Mouse (Mus musculus) hindbrain, embryonic 14.5 days (tissue): ENCODE measurements around the gene Syt15. TPM values are rescaled to one million over a fixed set of nuclear protein-coding genes. Genes with fewer than 3 reads are reported as not detected.

ENCODE experiments used
- ATAC-seq: fragments of 200-750 bp; cut with Nextera tagmentation; 2 replicates; pipeline ENCODE4 v1.8.0; 2017; ENCODE audit warnings: moderate number of reproducible peaks, mild to moderate bottlenecking, moderate TSS enrichment, moderate library complexity; ENCODE audit not compliant: low FRiP score
- DNase-seq: peaks from one replicate; pipeline ENCODE4 v3.0.0-alpha.2; 2015; ENCODE audit warnings: low spot score
- H3K27ac ChIP-seq: fragments of 300-500 bp; sonication (generic); 2 replicates; pipeline ENCODE4 v1.5.1; 2014; ENCODE audit warnings: mild to moderate bottlenecking, moderate library complexity
- H3K27me3 ChIP-seq: fragments of 300-500 bp; sonication (generic); 2 replicates; pipeline ENCODE4 v1.6.1; 2014; ENCODE audit warnings: mild to moderate bottlenecking, low read length, mixed read lengths; ENCODE audit not compliant: control insufficient read depth, insufficient read depth
- H3K36me3 ChIP-seq: fragments of 300-500 bp; sonication (generic); replicated peaks from 2 replicates; pipeline ENCODE4 v1.6.1; 2014; ENCODE audit not compliant: control insufficient read depth, insufficient read depth
- H3K4me1 ChIP-seq: fragments of 300-500 bp; sonication (generic); replicated peaks from 2 replicates; pipeline ENCODE4 v1.6.1; 2014; ENCODE audit warnings: antibody characterized with exemption, low read length, mixed read lengths; ENCODE audit not compliant: control insufficient read depth, insufficient read depth
- H3K4me2 ChIP-seq: fragments of 300-500 bp; sonication (generic); replicated peaks from 2 replicates; pipeline ENCODE4 v1.6.1; 2014; ENCODE audit warnings: mild to moderate bottlenecking, moderate library complexity
- H3K4me3 ChIP-seq: fragments of 300-500 bp; sonication (generic); replicated peaks from 2 replicates; pipeline ENCODE4 v1.5.1; 2014; ENCODE audit warnings: mild to moderate bottlenecking, low read length
- H3K9ac ChIP-seq: fragments of 300-500 bp; sonication (generic); 2 replicates; pipeline ENCODE4 v1.6.1; 2014
- H3K9me3 ChIP-seq: fragments of 300-500 bp; sonication (generic); 2 replicates; pipeline ENCODE4 v1.6.1; 2016; ENCODE audit warnings: low read length; ENCODE audit not compliant: control insufficient read depth
- WGBS: fragments of 180-500 bp; shearing (Covaris S2); extraction: QIAGEN DNeasy Blood & Tissue Kit; methylation state at CpG from one replicate; pipeline ENCODE4 v1.1.7; 2014; 5-methylcytosine and 5-hydroxymethylcytosine counted together
- polyA plus RNA-seq: library from polyadenylated mRNA; unstranded; fragments of >200 nt; fragmentation: Nextera tagmentation; extraction: Ambion mirVana; gene quantifications from 2 replicates; pipeline ENCODE4 v1.2.1, GENCODE M21; 2014

The Syt15 gene
- polyA plus RNA-seq, 1 experiment from 2014 or later = 0.79 TPM

DNA sequence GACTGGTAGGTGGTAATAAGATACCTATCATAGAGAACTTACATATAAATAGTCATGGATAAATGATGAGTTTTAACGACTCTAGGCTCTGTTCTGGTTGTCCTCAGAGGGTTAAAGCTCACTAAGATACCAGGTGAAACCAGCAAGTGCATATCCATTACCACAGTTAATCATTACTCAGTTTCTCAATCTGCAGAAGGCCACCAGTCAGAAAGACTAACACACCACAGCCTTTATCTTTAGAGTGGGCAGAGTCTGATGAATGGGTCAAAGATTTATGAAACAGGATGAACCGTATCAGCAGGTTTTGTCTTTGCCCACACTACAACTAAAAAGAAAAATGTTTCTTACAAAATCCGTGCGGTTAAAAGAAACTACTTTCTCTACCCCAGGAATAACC lies 55.8 kb downstream of the Syt15 start:
- no peak overlapping the region for H3K4me2 ChIP-seq
- H3K27ac ChIP-seq = no peak overlapping the region
- no peaks in the 10 kb centered on the region for H3K9me3 ChIP-seq
- H3K4me1 ChIP-seq = no peaks in the 10 kb centered on the region
- no peaks in the 10 kb centered on the region for H3K36me3 ChIP-seq
- ATAC-seq = no peak
- H3K27me3 ChIP-seq = no peaks in the 10 kb centered on the region
- no peak for DNase-seq
- WGBS = 92% methylated on average over 4 of the region's 4 CpGs
- H3K9ac ChIP-seq = no peak overlapping the region
- no peak overlapping the region for H3K4me3 ChIP-seq

DNA sequence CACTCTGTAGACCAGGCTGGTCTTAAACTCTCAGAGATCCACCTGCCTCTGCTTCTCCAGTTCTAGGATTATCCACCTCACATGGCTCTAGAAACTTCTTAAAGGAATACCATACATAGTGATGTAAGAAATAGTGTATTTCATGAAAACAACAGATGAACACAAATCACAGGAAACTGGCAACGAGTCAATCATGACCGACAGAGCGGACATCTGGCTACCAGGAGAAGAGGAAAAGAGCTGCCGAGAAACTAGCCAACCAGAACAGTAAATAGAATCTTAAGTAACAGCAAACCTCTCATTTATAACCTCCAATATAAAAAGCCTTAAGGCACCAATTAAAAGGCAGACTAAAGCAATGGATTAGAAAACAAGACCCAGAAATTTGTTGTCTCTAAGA lies 60.3 kb downstream of the Syt15 start:
- H3K9ac ChIP-seq = no peak overlapping the region
- no peak overlapping the region for H3K4me2 ChIP-seq
- DNase-seq (no peak), ATAC-seq (no peak)
- no peaks in the 10 kb centered on the region for H3K27me3 ChIP-seq
- no peaks in the 10 kb centered on the region for H3K4me1 ChIP-seq
- H3K9me3 ChIP-seq = no peaks in the 10 kb centered on the region
- WGBS = 83% methylated on average over 4 of the region's 4 CpGs
- no peak overlapping the region for H3K4me3 ChIP-seq
- no peak overlapping the region for H3K27ac ChIP-seq
- H3K36me3 ChIP-seq = no peaks in the 10 kb centered on the region

Other genes with a start within 250 kb of the Syt15 start
- 0.78 and 0.85 TPM in 2 replicates for gene Zfp488, start 240.8 kb upstream of the Syt15 start, polyA plus RNA-seq
- not detected in 2 replicates for gene Gm30083, start 204.4 kb upstream of the Syt15 start, polyA plus RNA-seq
- gene Gm5460, start 202.8 kb upstream of the Syt15 start, polyA plus RNA-seq = not detected in 2 replicates
- not detected in 2 replicates for gene Antxrl, start 166.9 kb upstream of the Syt15 start, polyA plus RNA-seq
- 0.16 TPM in 1 of 2 replicates, not detected in the other for gene Anxa8, start 133.6 kb upstream of the Syt15 start, polyA plus RNA-seq
- not detected in 2 replicates for gene A630023A22Rik, start 116.8 kb upstream of the Syt15 start, polyA plus RNA-seq
- 0.13 and 0.14 TPM in 2 replicates for gene Npy4r, start 67.1 kb upstream of the Syt15 start, polyA plus RNA-seq
- 4.4 and 5.4 TPM in 2 replicates for gene Gprin2, start 17.9 kb upstream of the Syt15 start, polyA plus RNA-seq
- gene Shld2, start 90.9 kb downstream of the Syt15 start, polyA plus RNA-seq = 5.5 and 8.2 TPM in 2 replicates
- gene Glud1, start 91.1 kb downstream of the Syt15 start, polyA plus RNA-seq = 131 and 145 TPM in 2 replicates
- gene Fam25c, start 135.8 kb downstream of the Syt15 start, polyA plus RNA-seq = not detected in 2 replicates
- 213 and 251 TPM in 2 replicates for gene Sncg, start 155.2 kb downstream of the Syt15 start, polyA plus RNA-seq
- 4.5 and 5.3 TPM in 2 replicates for gene Mmrn2, start 155.9 kb downstream of the Syt15 start, polyA plus RNA-seq